Mouse (Mus musculus) spleen, adult 2 months (tissue): ENCODE results near the gene Glud1.

Experiments
- CTCF ChIP-seq: fragments of 200-500 bp; IDR thresholded peaks from 2 replicates; pipeline ENCODE4 v1.5.1; 2011; ENCODE audit warnings: mild to moderate bottlenecking, inconsistent platforms; ENCODE audit not compliant: insufficient read depth, insufficient read length, insufficient replicate concordance; ENCODE audit errors: extremely low read depth
- POLR2A ChIP-seq: fragments of 200-500 bp; IDR thresholded peaks from 2 replicates; pipeline ENCODE4 v1.6.1; 2011; ENCODE audit warnings: low read depth, low read length, inconsistent platforms

- no peak for TF ChIP-seq POLR2A
- no peak for TF ChIP-seq CTCF
Observed at GRCm38 (mm10) chr14:34326606-34327005, 16.1 kb downstream of the Glud1 start.
